Mouse (Mus musculus): ENCODE measurements around the gene Gm42957. TPM values are rescaled to one million over a fixed set of nuclear protein-coding genes. Genes with fewer than 3 reads are reported as not detected.

Gm42957 gene
- polyA plus RNA-seq, 1 experiment from 2014 or later: not detected

DNA sequence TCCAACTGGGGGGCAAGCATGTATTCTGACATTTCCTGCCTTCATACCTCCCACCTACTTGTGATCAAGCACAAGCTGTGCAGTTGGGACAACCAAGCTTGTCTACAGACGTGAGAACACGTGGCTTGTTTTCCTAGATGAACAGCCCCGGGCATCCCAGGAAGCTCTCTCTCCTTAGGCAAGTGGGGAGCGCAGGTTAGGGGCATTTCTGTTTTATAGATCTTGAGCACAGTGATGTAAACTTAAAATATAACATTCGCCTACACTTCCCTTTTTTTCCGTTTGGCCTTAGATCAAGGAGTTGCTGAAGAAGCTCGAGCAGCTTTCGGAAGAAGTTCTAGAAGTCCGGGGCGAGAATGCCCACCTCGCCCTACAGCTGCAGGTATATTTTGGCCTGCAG lies 53.6 kb downstream of the Gm42957 start:
- Histone ChIP-seq H3K9me3 (ENCODE audit: low read length) (no peaks in the 10 kb centered on the region), H3K4me2 (ENCODE audit: low read depth, low read length) (no peak overlapping the region), H3K9ac (replicated peaks) (no peak overlapping the region), H3K4me3 (ENCODE audit: low read depth, low read length) (no peak overlapping the region), H3K4me1 (ENCODE audit: insufficient read depth) (no peaks in the 10 kb centered on the region; the same call in 1 of the 2 replicates), H3K27me3 (ENCODE audit: insufficient read depth, low read length) (peaks cover 22% of the 10 kb centered on the region; the same call in 1 of the 2 replicates), H3K36me3 (replicated peaks; ENCODE audit: insufficient read depth, low read length) (no peaks in the 10 kb centered on the region), H3K27ac (ENCODE audit: low read depth) (no peak overlapping the region)
- DNase-seq (no peak), ATAC-seq (no peak)
- TF ChIP-seq EP300 (IDR thresholded peaks at IDR 0.05; ENCODE audit: low read depth) (no peak), CTCF (IDR thresholded peaks at IDR 0.05; ENCODE audit: low read depth) (no peak)
- WGBS (ENCODE audit: insufficient replicate concordance): 60% methylated on average over 11 of the region's 11 CpGs

GRCm38 (mm10) chr3:96690298-96690697 lies 55.0 kb downstream of the Gm42957 start:
- Histone ChIP-seq H3K4me3 (ENCODE audit: low read depth, low read length) (no peak overlapping the region), H3K27me3 (ENCODE audit: insufficient read depth, low read length) (peaks cover 10% of the 10 kb centered on the region; the same call in 1 of the 2 replicates), H3K4me2 (ENCODE audit: low read depth, low read length) (no peak overlapping the region), H3K9me3 (ENCODE audit: low read length) (no peaks in the 10 kb centered on the region), H3K36me3 (replicated peaks; ENCODE audit: insufficient read depth, low read length) (no peaks in the 10 kb centered on the region), H3K4me1 (ENCODE audit: insufficient read depth) (no peaks in the 10 kb centered on the region), H3K27ac (ENCODE audit: low read depth) (no peak overlapping the region), H3K9ac (replicated peaks) (no peak overlapping the region)
- ATAC-seq: no peak
- DNase-seq: no peak
- WGBS (ENCODE audit: insufficient replicate concordance): 50% methylated on average over 3 of the region's 3 CpGs
- TF ChIP-seq CTCF (IDR thresholded peaks at IDR 0.05; ENCODE audit: low read depth) (peak; percentile 54), EP300 (IDR thresholded peaks at IDR 0.05; ENCODE audit: low read depth) (no peak)

- TF ChIP-seq EP300 (IDR thresholded peaks at IDR 0.05; ENCODE audit: low read depth): no peak
- peak; percentile 40 for TF ChIP-seq CTCF (IDR thresholded peaks at IDR 0.05; ENCODE audit: low read depth)
- H3K9ac ChIP-seq (replicated peaks): no peak overlapping the region
- DNase-seq (peak; percentile 29), ATAC-seq (no peak)
- H3K4me1 ChIP-seq (ENCODE audit: insufficient read depth): peaks cover 7% of the 10 kb centered on the region
- WGBS (ENCODE audit: insufficient replicate concordance): 27% methylated on average over 3 of the region's 3 CpGs
- no peak overlapping the region for H3K27ac ChIP-seq (ENCODE audit: low read depth)
- no peaks in the 10 kb centered on the region for H3K36me3 ChIP-seq (replicated peaks; ENCODE audit: insufficient read depth, low read length)
- H3K4me3 ChIP-seq (ENCODE audit: low read depth, low read length): no peak overlapping the region
- H3K4me2 ChIP-seq (ENCODE audit: low read depth, low read length): no peak overlapping the region
- H3K27me3 ChIP-seq (ENCODE audit: insufficient read depth, low read length): no peaks in the 10 kb centered on the region
- no peaks in the 10 kb centered on the region for H3K9me3 ChIP-seq (ENCODE audit: low read length)
Observed at GRCm38 (mm10) chr3:96692506-96692905, 57.2 kb downstream of the Gm42957 start.

DNA sequence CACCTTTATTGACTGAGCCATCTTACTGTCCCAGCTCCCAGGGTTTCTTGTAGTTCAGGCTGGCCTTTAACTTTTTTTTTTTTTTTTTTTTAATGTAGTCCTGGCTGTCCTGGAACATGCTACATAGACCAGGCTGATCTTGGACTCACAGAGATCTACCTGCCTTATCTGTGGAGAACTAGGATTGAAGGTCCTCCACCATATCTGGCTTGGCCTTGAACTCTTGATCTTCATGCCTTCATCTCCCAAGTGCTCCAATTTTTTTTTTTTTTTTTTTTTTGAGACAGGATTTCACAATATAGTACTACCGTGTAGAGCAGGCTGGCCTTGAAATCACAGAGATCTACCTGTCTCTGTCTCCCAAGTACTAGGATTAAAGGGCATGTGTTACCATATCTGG lies 58.3 kb downstream of the Gm42957 start:
- no peaks in the 10 kb centered on the region for H3K36me3 ChIP-seq (replicated peaks; ENCODE audit: insufficient read depth, low read length)
- no peak for ATAC-seq
- TF ChIP-seq EP300 (IDR thresholded peaks at IDR 0.05; ENCODE audit: low read depth) (no peak), CTCF (IDR thresholded peaks at IDR 0.05; ENCODE audit: low read depth) (no peak)
- no peak overlapping the region for H3K27ac ChIP-seq (ENCODE audit: low read depth)
- no peak for DNase-seq
- no peaks in the 10 kb centered on the region for H3K9me3 ChIP-seq (ENCODE audit: low read length)
- no peak overlapping the region for H3K4me2 ChIP-seq (ENCODE audit: low read depth, low read length)
- 32% methylated on average over 1 of the region's 1 CpGs for WGBS (ENCODE audit: insufficient replicate concordance)
- H3K4me1 ChIP-seq (ENCODE audit: insufficient read depth): peaks cover 12% of the 10 kb centered on the region
- no peaks in the 10 kb centered on the region for H3K27me3 ChIP-seq (ENCODE audit: insufficient read depth, low read length)
- H3K4me3 ChIP-seq (ENCODE audit: low read depth, low read length): no peak overlapping the region
- H3K9ac ChIP-seq (replicated peaks): no peak overlapping the region

DNA sequence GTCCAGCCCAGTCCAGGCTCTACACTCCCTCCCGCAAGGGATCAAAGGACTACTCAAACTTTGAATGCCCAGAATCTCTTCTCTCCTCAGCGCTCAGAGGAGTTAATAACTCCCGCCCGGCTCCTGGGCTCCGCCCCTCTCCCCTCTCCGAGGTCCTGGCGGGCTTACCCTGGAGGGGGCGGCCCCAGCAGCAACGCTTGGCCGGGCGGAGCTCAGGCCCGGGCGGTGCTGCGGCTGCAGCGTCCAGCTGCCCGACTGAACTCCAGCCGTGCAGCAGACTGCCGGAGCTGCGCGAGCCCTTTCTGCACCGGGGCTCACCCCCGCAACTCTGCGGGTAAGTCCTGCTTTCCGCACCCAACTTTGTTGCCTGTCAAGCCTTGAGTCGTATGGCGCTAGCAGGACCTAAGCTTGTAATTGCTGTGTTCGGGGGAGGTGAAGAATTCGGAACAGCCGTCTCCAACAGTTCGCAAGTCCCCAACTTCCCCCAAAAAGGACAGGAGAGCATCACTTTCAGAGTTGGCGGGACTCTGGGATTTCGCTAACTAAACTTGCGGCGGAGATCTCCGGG lies 61.0 kb downstream of the Gm42957 start, which contains the start of gene Pias3:
Gene Pias3, plus strand, starts transcription at position 187 of the 568 bp plus-strand sequence.
- peak; percentile 75 for ATAC-seq
- DNase-seq: peak; percentile 85
- H3K27ac ChIP-seq (ENCODE audit: low read depth): peak within 1 kb of the TSS; percentile 86
- peaks cover 12% of the 10 kb centered on the region for H3K4me1 ChIP-seq (ENCODE audit: insufficient read depth)
- WGBS (ENCODE audit: insufficient replicate concordance): under 1% methylated on average over 35 of the region's 35 CpGs
- peak within 1 kb of the TSS; percentile 96 for H3K4me2 ChIP-seq (ENCODE audit: low read depth, low read length)
- H3K4me3 ChIP-seq (ENCODE audit: low read depth, low read length): peak within 1 kb of the TSS; percentile 98
- no peaks in the 10 kb centered on the region for H3K27me3 ChIP-seq (ENCODE audit: insufficient read depth, low read length)
- H3K9me3 ChIP-seq (ENCODE audit: low read length): no peaks in the 10 kb centered on the region
- H3K36me3 ChIP-seq (replicated peaks; ENCODE audit: insufficient read depth, low read length): peaks cover 5% of the 10 kb centered on the region
- no peak for TF ChIP-seq EP300 (IDR thresholded peaks at IDR 0.05; ENCODE audit: low read depth)
- TF ChIP-seq CTCF (IDR thresholded peaks at IDR 0.05; ENCODE audit: low read depth): no peak
- H3K9ac ChIP-seq (replicated peaks): peak within 1 kb of the TSS; percentile 83

DNA sequence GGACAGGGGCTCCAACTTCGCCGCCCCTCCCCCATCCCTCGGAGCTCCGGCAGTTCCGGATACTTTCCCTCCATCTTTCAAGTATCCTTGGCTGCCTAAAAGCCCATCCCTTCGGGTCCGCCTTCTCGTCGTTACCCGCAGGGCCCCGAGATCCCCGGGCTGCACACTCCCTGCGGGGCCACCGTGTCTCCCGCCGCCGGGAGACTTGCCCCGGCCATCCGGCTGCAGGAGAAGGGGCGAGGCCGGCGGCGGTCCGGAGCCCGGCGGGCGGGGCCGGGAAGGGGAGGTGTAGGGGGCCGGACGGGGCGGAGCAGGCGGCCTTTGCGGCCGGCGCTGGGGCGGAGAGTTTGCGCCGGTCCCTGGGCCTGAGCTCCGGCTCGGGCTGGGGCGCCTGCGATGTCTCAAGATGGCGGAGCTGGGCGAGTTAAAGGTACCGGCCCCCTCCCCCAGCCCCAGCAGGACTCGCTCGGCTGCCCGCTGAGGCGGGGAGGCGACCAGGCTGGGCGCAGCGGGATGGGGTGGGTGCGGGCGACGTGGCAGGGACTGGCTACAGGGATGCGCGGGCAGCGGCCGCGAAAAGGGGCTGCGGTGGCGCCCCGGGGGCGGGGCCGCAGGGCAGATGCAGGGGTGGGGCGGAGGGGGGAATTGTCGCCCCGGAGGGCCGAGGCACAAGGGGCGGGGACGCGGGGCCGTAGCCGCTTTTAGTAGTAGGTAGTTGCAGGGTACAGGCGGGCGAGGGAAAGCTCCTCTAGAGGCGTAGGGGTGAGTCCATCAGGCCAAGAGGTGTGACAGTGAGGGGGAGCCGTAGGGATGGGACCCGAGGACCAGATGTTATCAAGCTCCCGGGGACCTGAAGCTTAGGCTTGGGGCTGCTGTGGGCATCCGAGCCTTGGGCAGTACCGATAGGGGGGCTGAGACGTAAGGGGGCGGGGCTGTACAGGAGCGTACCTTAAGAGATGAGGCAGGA lies 61.8 kb downstream of the Gm42957 start:
- DNase-seq: peak; percentile 92
- ATAC-seq: peak; percentile 95
- WGBS (ENCODE audit: insufficient replicate concordance): under 1% methylated on average over 73 of the region's 85 CpGs
- TF ChIP-seq EP300 (IDR thresholded peaks at IDR 0.05; ENCODE audit: low read depth): no peak
- TF ChIP-seq CTCF (IDR thresholded peaks at IDR 0.05; ENCODE audit: low read depth): no peak
- peak overlapping the region; percentile 83 for H3K9ac ChIP-seq (replicated peaks)
- peaks cover 13% of the 10 kb centered on the region for H3K36me3 ChIP-seq (replicated peaks; ENCODE audit: insufficient read depth, low read length)
- peak overlapping the region; percentile 98 for H3K4me3 ChIP-seq (ENCODE audit: low read depth, low read length)
- peak overlapping the region; percentile 86 for H3K27ac ChIP-seq (ENCODE audit: low read depth)
- H3K9me3 ChIP-seq (ENCODE audit: low read length): no peaks in the 10 kb centered on the region
- H3K4me1 ChIP-seq (ENCODE audit: insufficient read depth): peaks cover 12% of the 10 kb centered on the region
- H3K27me3 ChIP-seq (ENCODE audit: insufficient read depth, low read length): no peaks in the 10 kb centered on the region
- H3K4me2 ChIP-seq (ENCODE audit: low read depth, low read length): peak overlapping the region; percentile 96

Data from liver, postnatal 0 days (tissue).